Mouse (Mus musculus): Measurements from ENCODE around the gene Nckap1. TPM values are rescaled to one million over a fixed set of nuclear protein-coding genes. Genes with fewer than 3 reads are reported as not detected.

Gene Nckap1
- polyA plus RNA-seq (2015; fragmentation: Nextera tagmentation; extraction: Ambion mirVana), result 86.2 and 87.6 TPM in 2 replicates

GRCm38 (mm10) chr2:80581043-80581711, at the start of gene Nckap1:
Gene Nckap1, minus strand, starts transcription at chr2:80581380.

GRCm38 (mm10) chr2:80616854-80617737, 35.9 kb upstream of the Nckap1 start, which contains the start of the genes Dusp19 and Nup35:
Gene Dusp19, plus strand, starts transcription at chr2:80617045.
Gene Nup35, plus strand, starts transcription at chr2:80617236.

MicroRNAs within 50 kb of the gene (microRNA counts, 519-probe panel; counts per million panel counts)
- microRNA mmu-miR-684, result 40.5 counts per million

Small RNA genes within 50 kb of the gene (microRNA-seq; reads per million reads assigned to microRNA genes)
- gene Mir684-1, result not detected

Other genes with a start within 250 kb of the Nckap1 start
- gene Frzb, start 133.8 kb downstream of the Nckap1 start, polyA plus RNA-seq (2015; fragmentation: Nextera tagmentation; extraction: Ambion mirVana), result 50.1 and 53.4 TPM in 2 replicates
- 11.7 and 12.8 TPM in 2 replicates for gene Dusp19, start 35.7 kb upstream of the Nckap1 start, polyA plus RNA-seq (2015; fragmentation: Nextera tagmentation; extraction: Ambion mirVana)
- 38.0 and 38.8 TPM in 2 replicates for gene Nup35, start 35.9 kb upstream of the Nckap1 start, polyA plus RNA-seq (2015; fragmentation: Nextera tagmentation; extraction: Ambion mirVana)